Mouse (Mus musculus) ES-E14 (cell line): ENCODE measurements around the gene Gm44973. TPM values are rescaled to one million over a fixed set of nuclear protein-coding genes. Genes with fewer than 3 reads are reported as not detected.
A peak's percentile ranks its signal among the peaks of the same experiment; 100 is the strongest.

Experiments
- DNase-seq: peaks from one replicate; pipeline ENCODE4 v3.0.0-alpha.2; 2013; ENCODE audit warnings: low read depth, low spot score
- H3K27ac ChIP-seq: 2 replicates; pipeline ENCODE4 v1.5.1; 2012; ENCODE audit warnings: low read depth, mild to moderate bottlenecking, low read length, moderate library complexity, mixed read lengths; ENCODE audit not compliant: poor library complexity, insufficient read depth, severe bottlenecking
- H3K36me3 ChIP-seq: 2 replicates; pipeline ENCODE4 v1.6.1; 2012; ENCODE audit warnings: mild to moderate bottlenecking, low read length, moderate library complexity, mixed read lengths; ENCODE audit not compliant: control insufficient read depth, poor library complexity, insufficient read depth, severe bottlenecking
- H3K4me1 ChIP-seq, 2 experiments: fragments of 150-350 bp in 1 of 2; sonication (generic) in 1 of 2; 2 replicates each; pipeline ENCODE4 v1.6.1; 2012; ENCODE audit warnings: low read length in 2 of 2, mild to moderate bottlenecking in 1 of 2, mixed read lengths in 1 of 2; ENCODE audit not compliant: control insufficient read depth in 2 of 2, insufficient read depth in 2 of 2, poor library complexity in 1 of 2
- H3K4me3 ChIP-seq, 2 experiments: fragments of 150-350 bp in 1 of 2; sonication (generic) in 1 of 2; 2 replicates each; pipeline ENCODE4 v1.5.1; 2012; ENCODE audit warnings: low read length in 2 of 2, low read depth in 1 of 2, mild to moderate bottlenecking in 1 of 2, mixed read lengths in 1 of 2; ENCODE audit not compliant: insufficient read depth in 1 of 2, poor library complexity in 1 of 2, severe bottlenecking in 1 of 2
- H3K9ac ChIP-seq: 2 replicates; pipeline ENCODE4 v1.6.1; 2012; ENCODE audit warnings: low read depth, mild to moderate bottlenecking, low read length, mixed read lengths; ENCODE audit not compliant: poor library complexity, insufficient read depth, severe bottlenecking
- H3K9me3 ChIP-seq: fragments of 150-350 bp; sonication (generic); 2 replicates; pipeline ENCODE4 v1.6.1; 2012; ENCODE audit warnings: low read depth, mild to moderate bottlenecking, low read length; ENCODE audit not compliant: control insufficient read depth, insufficient read depth
- CHD2 ChIP-seq: IDR thresholded peaks from 2 replicates; pipeline ENCODE4 v1.6.1; 2014; ENCODE audit warnings: mild to moderate bottlenecking, low read depth, low read length, inconsistent platforms
- HCFC1 ChIP-seq: IDR thresholded peaks from 2 replicates; pipeline ENCODE4 v1.6.1; 2012; ENCODE audit warnings: low read length, inconsistent platforms, borderline replicate concordance; ENCODE audit not compliant: insufficient read depth
- MAFK ChIP-seq: IDR thresholded peaks from 2 replicates; pipeline ENCODE4 v1.6.1; 2014; ENCODE audit warnings: mild to moderate bottlenecking, low read depth, low read length, inconsistent platforms; ENCODE audit not compliant: insufficient read depth
- ZC3H11A ChIP-seq: IDR thresholded peaks from 2 replicates; pipeline ENCODE4 v1.6.1; 2012; ENCODE audit warnings: low read depth, mild to moderate bottlenecking, inconsistent platforms, low read length, borderline replicate concordance
- ZNF384 ChIP-seq: IDR thresholded peaks from 2 replicates; pipeline ENCODE4 v1.6.1; 2012; ENCODE audit warnings: low read depth, low read length, inconsistent platforms
- in situ Hi-C, 2 experiments: fragments of 600-800 bp; cut with MboI; formaldehyde crosslinking; loops; one replicate each; pipeline ENCODE4 v1.15.1; 2025; ENCODE audit warnings: low sequenced_read_pairs in 2 of 2, inconsistent platforms in 1 of 2; ENCODE audit not compliant: unreplicated experiment in 2 of 2
- total RNA-seq: library from RNA; depleted of rRNA; stranded (reverse); fragments of 300-350 nt; gene quantifications from 2 replicates; pipeline ENCODE4 v1.2.3, GENCODE M21; 2012

Gene Gm44973
- total RNA-seq, 1 experiment, result not detected

DNA sequence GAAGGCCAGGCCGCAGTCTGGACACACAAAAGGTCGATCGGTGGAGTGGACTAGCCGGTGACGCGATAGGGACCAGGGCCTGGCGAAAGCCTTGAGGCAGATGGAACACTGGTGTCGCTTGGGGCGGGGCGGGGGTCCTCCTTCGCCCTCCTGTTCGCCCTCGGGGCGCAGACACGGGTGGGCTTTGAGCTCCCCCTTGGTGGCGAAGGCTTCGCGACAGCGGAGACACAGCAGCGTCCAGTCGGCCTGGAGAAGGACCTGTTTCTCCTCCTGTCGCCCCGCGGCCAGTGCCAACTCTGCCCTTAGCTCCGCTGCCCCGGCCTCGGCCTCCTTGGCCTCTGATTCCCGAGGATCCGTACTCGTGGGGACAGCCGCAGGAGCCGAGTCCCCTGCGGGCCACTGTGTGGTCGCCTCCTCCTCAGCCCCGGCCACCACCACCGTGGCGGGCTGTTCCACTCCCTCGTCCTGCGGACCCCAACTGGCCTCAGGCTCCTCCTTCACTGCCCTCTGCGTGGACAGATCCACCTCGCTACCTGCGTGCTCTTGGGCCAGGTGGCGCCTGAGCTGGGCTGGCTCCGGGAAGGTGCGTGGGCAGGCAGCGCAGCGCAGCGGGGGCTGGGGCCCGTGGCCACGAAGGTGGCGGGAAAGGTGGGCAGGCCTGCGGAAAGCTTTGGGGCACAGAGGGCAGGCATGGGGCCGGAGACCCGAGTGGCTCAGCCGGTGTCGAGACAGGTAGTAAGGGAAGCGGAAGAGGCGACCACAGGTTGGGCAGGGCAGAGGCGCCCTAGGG is 21.1 kb upstream of the Gm44973 start:
- in situ Hi-C loops, result no loop called here
- no peak for TF ChIP-seq CHD2
- TF ChIP-seq MAFK, result no peak
- TF ChIP-seq ZNF384, result no peak
- TF ChIP-seq HCFC1, result no peak
- TF ChIP-seq ZC3H11A, result no peak
- Histone ChIP-seq H3K4me3 (peak overlapping the region; percentile 46 to 48), H3K36me3 (no peaks in the 10 kb centered on the region), H3K9me3 (no peaks in the 10 kb centered on the region), H3K9ac (peak overlapping the region; percentile 25; the same call in 1 of the 2 replicates), H3K4me1 (peaks cover 0 to 3% of the 10 kb centered on the region in 2 experiments; a peak in 1 of 4 replicates), H3K27ac (no peak overlapping the region)
- no peak for DNase-seq

DNA sequence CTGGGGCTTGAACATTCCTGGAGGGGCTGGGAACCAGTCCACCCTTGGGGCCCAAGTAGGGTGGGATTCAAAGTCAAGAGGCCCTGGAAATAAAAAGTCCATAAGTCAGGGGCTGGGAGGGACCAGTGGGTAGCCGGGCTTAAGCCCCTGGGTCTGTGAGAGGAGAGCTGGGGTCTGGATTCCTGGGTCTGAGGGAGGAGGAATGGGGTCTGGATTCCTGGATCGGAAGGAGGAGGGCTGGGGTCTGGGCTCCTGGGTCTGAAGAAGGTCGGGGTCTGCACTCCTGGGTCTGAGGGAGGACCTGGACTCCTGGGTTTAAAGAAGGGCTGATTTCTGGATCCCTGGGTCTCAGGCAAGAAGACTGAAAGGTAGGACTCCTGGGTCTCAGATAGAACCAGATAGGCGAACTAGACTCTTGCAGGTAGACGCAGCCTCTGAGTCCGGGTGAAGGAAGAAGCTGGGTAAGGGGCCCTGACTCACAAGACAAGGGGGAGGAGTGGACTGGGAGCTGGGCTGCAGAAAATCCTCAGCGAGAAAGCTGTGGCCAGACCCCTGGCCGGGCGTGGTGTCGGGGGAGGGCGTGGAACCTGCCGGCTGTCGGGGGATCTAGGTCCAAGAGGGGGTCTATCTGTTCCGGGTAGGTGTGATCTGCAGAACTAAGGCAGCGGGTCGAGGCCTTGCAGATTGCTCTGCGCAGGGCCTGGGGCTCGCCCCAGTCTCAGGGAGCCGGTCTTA is 19.9 kb upstream of the Gm44973 start:
- TF ChIP-seq MAFK (no peak), HCFC1 (0 out of 2 replicates have a peak, but pooled peaks have one; percentile 7), ZNF384 (no peak), ZC3H11A (no peak), CHD2 (no peak)
- Histone ChIP-seq H3K9ac (peak overlapping the region; percentile 72), H3K27ac (no peak overlapping the region), H3K4me1 (peaks cover 0 to 3% of the 10 kb centered on the region in 2 experiments; a peak in 1 of 4 replicates), H3K9me3 (no peaks in the 10 kb centered on the region), H3K4me3 (peak overlapping the region; percentile 85 to 86), H3K36me3 (no peaks in the 10 kb centered on the region)
- in situ Hi-C loops, result no loop called here
- DNase-seq, result no peak

DNA sequence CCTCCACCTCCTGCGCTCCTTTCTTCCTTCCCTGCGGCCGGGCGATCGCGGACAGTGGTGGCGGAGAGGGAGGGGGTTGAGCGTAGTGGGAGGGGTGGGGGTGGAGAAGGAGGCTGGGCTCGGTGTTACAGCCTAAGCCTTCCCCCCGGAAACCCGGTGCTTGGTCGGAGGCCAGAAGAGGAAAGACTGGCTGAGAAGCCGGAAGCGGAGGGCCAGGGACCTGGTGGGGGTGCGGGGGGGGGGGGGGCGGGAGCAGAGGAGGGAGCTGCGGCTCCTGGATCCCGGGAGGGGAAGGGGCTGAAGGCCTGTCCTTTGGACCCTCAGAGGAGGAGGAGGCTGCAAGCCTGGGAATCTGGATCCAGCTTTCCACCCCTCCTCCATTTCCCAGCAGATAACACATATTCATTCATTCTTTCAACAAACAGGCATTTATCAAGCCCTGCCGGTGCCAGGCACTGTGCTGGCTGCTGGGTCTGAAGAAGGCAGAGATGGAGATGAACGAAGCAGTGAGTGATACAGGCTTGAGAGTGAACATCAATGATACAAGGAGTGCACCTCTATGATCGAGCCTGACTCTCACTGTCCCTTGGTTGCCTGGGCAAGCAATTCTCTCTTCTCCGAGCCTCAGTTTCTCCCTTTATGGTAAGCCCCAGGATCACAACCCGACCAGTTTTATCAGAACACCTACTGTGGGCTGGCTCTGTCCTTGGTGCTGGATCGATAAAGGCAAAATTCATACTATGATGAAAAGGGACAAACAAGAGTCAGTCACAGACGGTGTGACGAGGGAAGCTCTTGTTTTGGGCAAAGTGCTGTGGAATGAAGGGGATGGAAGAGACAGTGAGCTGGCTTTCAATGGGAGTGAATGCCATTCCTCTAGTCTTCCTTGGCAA is 19.0 kb upstream of the Gm44973 start, which contains the start of gene Zfp579:
Gene Zfp579, minus strand, starts transcription at position 156 of the 893 bp plus-strand sequence.
- peak within 1 kb of the TSS; percentile 85 to 86 for H3K4me3 ChIP-seq
- H3K9me3 ChIP-seq, result no peaks in the 10 kb centered on the region
- no peaks in the 10 kb centered on the region for H3K36me3 ChIP-seq
- peak within 1 kb of the TSS; percentile 72 for H3K9ac ChIP-seq
- in situ Hi-C loops, result no loop called here
- H3K27ac ChIP-seq, result no peak within 1 kb of the TSS
- TF ChIP-seq MAFK, result no peak
- no peak for DNase-seq
- H3K4me1 ChIP-seq, result peaks cover 0 to 3% of the 10 kb centered on the region in 2 experiments; a peak in 1 of 4 replicates

DNA sequence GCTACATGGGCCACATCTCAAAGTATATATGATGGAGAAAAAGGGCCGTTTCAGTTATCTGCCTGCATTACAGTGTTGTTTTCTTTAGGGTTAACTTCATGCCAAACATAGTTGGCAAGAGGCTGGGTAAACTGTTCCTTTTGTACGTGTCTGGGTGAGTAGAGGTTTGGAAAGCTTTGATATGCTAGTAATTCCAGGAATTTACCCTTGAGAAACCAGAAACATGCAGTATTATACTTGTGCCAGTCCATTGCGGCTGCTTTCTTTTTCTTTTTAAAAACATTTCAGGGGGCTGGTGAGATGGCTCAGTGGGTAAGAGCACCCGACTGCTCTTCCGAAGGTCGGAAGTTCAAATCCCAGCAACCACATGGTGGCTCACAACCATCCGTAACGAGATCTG is 18.4 kb upstream of the Gm44973 start:
- peaks cover 0 to 3% of the 10 kb centered on the region in 2 experiments; a peak in 1 of 4 replicates for H3K4me1 ChIP-seq
- H3K4me3 ChIP-seq, result 0 out of 4 replicates have a peak overlapping the region, but pooled peaks of 1 of the 2 experiments have one; percentile 65
- no peak for DNase-seq
- H3K36me3 ChIP-seq, result no peaks in the 10 kb centered on the region
- TF ChIP-seq HCFC1, result no peak
- TF ChIP-seq ZNF384, result no peak
- no peak for TF ChIP-seq MAFK
- TF ChIP-seq CHD2, result no peak
- TF ChIP-seq ZC3H11A, result no peak
- H3K27ac ChIP-seq, result no peak overlapping the region
- no peak overlapping the region for H3K9ac ChIP-seq
- in situ Hi-C loops, result no loop called here
- no peaks in the 10 kb centered on the region for H3K9me3 ChIP-seq
